Mouse (Mus musculus) embryo, embryonic 11 days (tissue): ENCODE measurements around the gene 2310039H08Rik.

Experiments
- DNase-seq: peaks from one replicate; pipeline ENCODE4 v3.0.0-alpha.2; 2015

Gene 2310039H08Rik

GRCm38 (mm10) chr17:46813637-46814036, 41.2 kb downstream of the 2310039H08Rik start:
- DNase-seq, result no peak

- no peak for DNase-seq
Measured at GRCm38 (mm10) chr17:46814497-46814896, 42.1 kb downstream of the 2310039H08Rik start.

- no peak for DNase-seq
Measured at GRCm38 (mm10) chr17:46816306-46816705, 43.9 kb downstream of the 2310039H08Rik start.

- no peak for DNase-seq
Measured at GRCm38 (mm10) chr17:46817734-46818158, 45.3 kb downstream of the 2310039H08Rik start.

- no peak for DNase-seq
Measured at GRCm38 (mm10) chr17:46820628-46821027, 48.2 kb downstream of the 2310039H08Rik start.
